Mouse (Mus musculus): ENCODE measurements at regions not wholly inside any gene's neighbourhood (a gene's known extent, or its start where the extent isn't known, plus 50 kb on each side); places are given as distances from the start of the nearest gene placed in this dataset.
"Not testable (repeated sequence)": the region's sequence is repeated elsewhere in the genome, so short reads cannot be mapped to it uniquely, and the experiment has no call there.

DNA sequence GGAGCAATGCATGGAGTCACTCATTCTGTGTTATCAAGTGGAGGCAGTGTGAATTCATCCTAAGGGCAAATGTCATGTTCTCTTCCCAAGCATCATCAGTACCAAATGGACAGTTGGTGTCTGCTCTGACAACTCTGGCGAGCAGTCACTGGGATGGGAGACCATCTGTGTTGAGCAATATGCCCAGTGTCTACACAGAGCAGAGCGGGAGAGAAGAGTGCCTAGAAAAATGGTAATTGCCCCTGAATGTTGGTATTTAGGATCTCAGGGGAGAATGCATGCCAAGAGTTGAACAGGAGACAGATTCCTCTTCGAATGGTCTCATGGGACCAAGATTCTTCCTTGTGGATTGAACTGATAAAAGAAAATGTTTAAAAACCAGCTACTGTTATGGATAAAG lies 454.0 kb downstream of the Ets1 start:
- Histone ChIP-seq H3K9me3 (ENCODE audit: control insufficient read depth, low read length) (no peaks in the 10 kb centered on the region), H3K9ac (ENCODE audit: low read depth, low read length) (no peak overlapping the region), H3K36me3 (ENCODE audit: control insufficient read depth, insufficient read depth, low read length) (no peaks in the 10 kb centered on the region), H3K4me1 (ENCODE audit: control insufficient read depth, insufficient read depth, low read length) (no peaks in the 10 kb centered on the region), H3K27ac (ENCODE audit: low read length) (no peak overlapping the region), H3K4me2 (ENCODE audit: low read depth, low read length) (no peak overlapping the region), H3K27me3 (replicated peaks; ENCODE audit: control insufficient read depth, insufficient read depth, low read length) (no peaks in the 10 kb centered on the region), H3K4me3 (ENCODE audit: low read length) (no peak overlapping the region)
- no peak for ATAC-seq
- 85% methylated on average over 3 of the region's 3 CpGs for WGBS

- Histone ChIP-seq H3K36me3 (ENCODE audit: control insufficient read depth, insufficient read depth, low read length) (no peaks in the 10 kb centered on the region), H3K9ac (ENCODE audit: low read depth, low read length) (no peak overlapping the region), H3K4me1 (ENCODE audit: control insufficient read depth, insufficient read depth, low read length) (no peaks in the 10 kb centered on the region), H3K4me3 (ENCODE audit: low read length) (no peak overlapping the region), H3K4me2 (ENCODE audit: low read depth, low read length) (no peak overlapping the region), H3K27ac (ENCODE audit: low read length) (no peak overlapping the region), H3K27me3 (replicated peaks; ENCODE audit: control insufficient read depth, insufficient read depth, low read length) (no peaks in the 10 kb centered on the region), H3K9me3 (ENCODE audit: control insufficient read depth, low read length) (no peaks in the 10 kb centered on the region)
- no peak for ATAC-seq
- 78% methylated on average over 3 of the region's 3 CpGs for whole genome bisulfite sequencing
These were observed 455.6 kb downstream of the Ets1 start for GRCm38 (mm10) chr9:33091664-33092063.

GRCm38 (mm10) chr9:33095654-33096053 lies 459.6 kb downstream of the Ets1 start:
- no peak overlapping the region for H3K4me2 ChIP-seq (ENCODE audit: low read depth, low read length)
- H3K27ac ChIP-seq (ENCODE audit: low read length), result no peak overlapping the region
- H3K36me3 ChIP-seq (ENCODE audit: control insufficient read depth, insufficient read depth, low read length), result no peaks in the 10 kb centered on the region
- no peak overlapping the region for H3K4me3 ChIP-seq (ENCODE audit: low read length)
- WGBS, result 0% methylated on average over 3 of the region's 3 CpGs
- no peak overlapping the region for H3K9ac ChIP-seq (ENCODE audit: low read depth, low read length)
- no peaks in the 10 kb centered on the region for H3K9me3 ChIP-seq (ENCODE audit: control insufficient read depth, low read length)
- no peaks in the 10 kb centered on the region for H3K27me3 ChIP-seq (replicated peaks; ENCODE audit: control insufficient read depth, insufficient read depth, low read length)
- no peaks in the 10 kb centered on the region for H3K4me1 ChIP-seq (ENCODE audit: control insufficient read depth, insufficient read depth, low read length)
- no peak for ATAC-seq

GRCm38 (mm10) chr9:33101206-33101605 lies 465.2 kb downstream of the Ets1 start:
- Histone ChIP-seq H3K4me2 (ENCODE audit: low read depth, low read length) (no peak overlapping the region), H3K27ac (ENCODE audit: low read length) (no peak overlapping the region), H3K4me3 (ENCODE audit: low read length) (no peak overlapping the region), H3K9me3 (ENCODE audit: control insufficient read depth, low read length) (no peaks in the 10 kb centered on the region), H3K4me1 (ENCODE audit: control insufficient read depth, insufficient read depth, low read length) (no peaks in the 10 kb centered on the region), H3K9ac (ENCODE audit: low read depth, low read length) (no peak overlapping the region), H3K36me3 (ENCODE audit: control insufficient read depth, insufficient read depth, low read length) (no peaks in the 10 kb centered on the region), H3K27me3 (replicated peaks; ENCODE audit: control insufficient read depth, insufficient read depth, low read length) (no peaks in the 10 kb centered on the region)
- WGBS, result 72% methylated on average over 3 of the region's 3 CpGs
- no peak for ATAC-seq

- WGBS, result 34% methylated on average over 3 of the region's 3 CpGs
- Histone ChIP-seq H3K27ac (ENCODE audit: low read length) (no peak overlapping the region), H3K36me3 (ENCODE audit: control insufficient read depth, insufficient read depth, low read length) (no peaks in the 10 kb centered on the region), H3K4me3 (ENCODE audit: low read length) (no peak overlapping the region), H3K4me2 (ENCODE audit: low read depth, low read length) (no peak overlapping the region), H3K9ac (ENCODE audit: low read depth, low read length) (no peak overlapping the region), H3K27me3 (replicated peaks; ENCODE audit: control insufficient read depth, insufficient read depth, low read length) (no peaks in the 10 kb centered on the region), H3K4me1 (ENCODE audit: control insufficient read depth, insufficient read depth, low read length) (no peaks in the 10 kb centered on the region), H3K9me3 (ENCODE audit: control insufficient read depth, low read length) (no peaks in the 10 kb centered on the region)
- no peak for ATAC-seq
These were observed 468.6 kb downstream of the Ets1 start for GRCm38 (mm10) chr9:33104623-33105074.

DNA sequence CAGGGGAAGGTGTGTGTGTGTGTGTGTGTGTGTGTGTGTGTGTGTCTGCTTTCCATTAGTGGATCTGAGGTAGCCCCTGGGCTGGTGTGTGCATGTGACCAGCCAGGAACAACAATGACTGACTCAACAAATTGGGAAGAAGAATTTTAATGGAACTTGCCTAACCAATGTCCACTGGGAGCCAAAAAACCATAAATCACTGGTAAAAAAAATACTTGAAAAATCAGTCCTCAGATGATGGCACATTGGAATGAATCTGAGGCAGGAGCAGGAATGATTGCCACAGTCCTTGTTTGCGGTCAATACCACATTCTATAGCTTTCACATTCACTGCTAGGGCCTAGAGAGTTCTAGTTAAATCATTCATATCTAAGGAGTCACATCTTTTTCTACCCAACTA lies 487.8 kb downstream of the Ets1 start:
- no peak for ATAC-seq
- no peaks in the 10 kb centered on the region for H3K9me3 ChIP-seq (ENCODE audit: control insufficient read depth, low read length)
- H3K4me1 ChIP-seq (ENCODE audit: control insufficient read depth, insufficient read depth, low read length), result no peaks in the 10 kb centered on the region
- no peak overlapping the region for H3K4me3 ChIP-seq (ENCODE audit: low read length)
- H3K36me3 ChIP-seq (ENCODE audit: control insufficient read depth, insufficient read depth, low read length), result no peaks in the 10 kb centered on the region
- no peaks in the 10 kb centered on the region for H3K27me3 ChIP-seq (replicated peaks; ENCODE audit: control insufficient read depth, insufficient read depth, low read length)
- 92% methylated on average over 1 of the region's 1 CpGs for WGBS
- no peak overlapping the region for H3K4me2 ChIP-seq (ENCODE audit: low read depth, low read length)
- H3K27ac ChIP-seq (ENCODE audit: low read length), result no peak overlapping the region
- no peak overlapping the region for H3K9ac ChIP-seq (ENCODE audit: low read depth, low read length)

DNA sequence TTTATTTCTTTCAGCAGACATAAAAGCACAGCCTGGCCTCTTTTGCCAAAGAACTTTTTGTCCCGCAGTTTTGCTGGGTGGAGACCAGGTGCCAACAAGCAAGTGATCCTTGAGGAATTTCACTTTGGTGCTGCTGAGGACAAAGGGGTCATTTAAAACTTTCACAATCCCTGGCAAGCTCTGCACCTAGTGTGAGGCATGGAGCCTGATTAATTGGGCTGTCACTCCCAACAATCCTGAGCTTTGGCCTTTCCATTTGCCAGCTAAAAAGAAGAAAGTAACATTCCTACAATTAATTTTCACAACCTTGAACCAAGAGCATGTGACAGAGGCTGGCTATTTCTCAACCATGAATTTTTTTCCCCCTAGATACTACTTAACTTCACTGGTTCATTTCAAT lies 516.2 kb downstream of the Ets1 start:
- Histone ChIP-seq H3K27me3 (replicated peaks; ENCODE audit: control insufficient read depth, insufficient read depth, low read length) (no peaks in the 10 kb centered on the region), H3K4me1 (ENCODE audit: control insufficient read depth, insufficient read depth, low read length) (no peaks in the 10 kb centered on the region), H3K9ac (ENCODE audit: low read depth, low read length) (no peak overlapping the region), H3K36me3 (ENCODE audit: control insufficient read depth, insufficient read depth, low read length) (no peaks in the 10 kb centered on the region), H3K27ac (ENCODE audit: low read length) (no peak overlapping the region), H3K4me3 (ENCODE audit: low read length) (no peak overlapping the region), H3K4me2 (ENCODE audit: low read depth, low read length) (no peak overlapping the region), H3K9me3 (ENCODE audit: control insufficient read depth, low read length) (no peaks in the 10 kb centered on the region)
- ATAC-seq, result no peak
- WGBS, result 29% methylated on average over 1 of the region's 1 CpGs

DNA sequence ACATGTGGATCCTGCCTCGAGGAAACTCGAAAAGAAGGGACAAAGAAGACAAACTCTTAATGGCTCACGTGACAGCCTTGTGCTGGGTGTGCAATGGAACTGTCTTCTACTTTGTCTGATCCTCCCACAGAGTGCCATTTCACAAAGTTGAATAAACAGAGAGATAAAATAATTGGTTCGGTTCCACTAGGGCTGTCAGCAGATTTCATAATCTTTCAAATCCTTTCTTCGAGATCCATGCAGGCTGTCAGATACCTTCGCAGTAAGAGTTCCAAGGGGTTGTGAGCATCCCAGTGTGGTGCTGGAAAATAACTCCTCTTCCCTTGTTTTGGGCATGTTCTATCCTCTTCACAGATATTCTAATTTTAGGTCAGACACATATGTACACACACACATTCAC lies 532.1 kb downstream of the Ets1 start:
- no peak overlapping the region for H3K4me3 ChIP-seq (ENCODE audit: low read length)
- no peak overlapping the region for H3K27ac ChIP-seq (ENCODE audit: low read length)
- no peak for ATAC-seq
- no peaks in the 10 kb centered on the region for H3K4me1 ChIP-seq (ENCODE audit: control insufficient read depth, insufficient read depth, low read length)
- WGBS, result 56% methylated on average over 6 of the region's 6 CpGs
- H3K27me3 ChIP-seq (replicated peaks; ENCODE audit: control insufficient read depth, insufficient read depth, low read length), result no peaks in the 10 kb centered on the region
- H3K9ac ChIP-seq (ENCODE audit: low read depth, low read length), result no peak overlapping the region
- no peaks in the 10 kb centered on the region for H3K36me3 ChIP-seq (ENCODE audit: control insufficient read depth, insufficient read depth, low read length)
- no peaks in the 10 kb centered on the region for H3K9me3 ChIP-seq (ENCODE audit: control insufficient read depth, low read length)
- no peak overlapping the region for H3K4me2 ChIP-seq (ENCODE audit: low read depth, low read length)

GRCm38 (mm10) chr9:33169093-33169492 lies 533.1 kb downstream of the Ets1 start:
- ATAC-seq, result not testable (repeated sequence)
- WGBS, result 92% methylated on average over 1 of the region's 1 CpGs

GRCm38 (mm10) chr9:33180066-33180465 lies 544.0 kb downstream of the Ets1 start:
- H3K4me2 ChIP-seq (ENCODE audit: low read depth, low read length), result no peak overlapping the region
- H3K4me3 ChIP-seq (ENCODE audit: low read length), result no peak overlapping the region
- no peaks in the 10 kb centered on the region for H3K9me3 ChIP-seq (ENCODE audit: control insufficient read depth, low read length)
- no peaks in the 10 kb centered on the region for H3K27me3 ChIP-seq (replicated peaks; ENCODE audit: control insufficient read depth, insufficient read depth, low read length)
- no peaks in the 10 kb centered on the region for H3K4me1 ChIP-seq (ENCODE audit: control insufficient read depth, insufficient read depth, low read length)
- H3K36me3 ChIP-seq (ENCODE audit: control insufficient read depth, insufficient read depth, low read length), result no peaks in the 10 kb centered on the region
- H3K27ac ChIP-seq (ENCODE audit: low read length), result no peak overlapping the region
- no peak for ATAC-seq
- H3K9ac ChIP-seq (ENCODE audit: low read depth, low read length), result no peak overlapping the region

More at GRCm38 (mm10) chr9:33169093-33169492, 533.1 kb downstream of the Ets1 start:
- not testable (repeated sequence) for H3K9ac ChIP-seq (ENCODE audit: low read depth, low read length); H3K4me1 ChIP-seq (ENCODE audit: control insufficient read depth, insufficient read depth, low read length); H3K4me3 ChIP-seq (ENCODE audit: low read length); H3K36me3 ChIP-seq (ENCODE audit: control insufficient read depth, insufficient read depth, low read length); H3K27ac ChIP-seq (ENCODE audit: low read length); H3K4me2 ChIP-seq (ENCODE audit: low read depth, low read length); H3K9me3 ChIP-seq (ENCODE audit: control insufficient read depth, low read length); H3K27me3 ChIP-seq (replicated peaks; ENCODE audit: control insufficient read depth, insufficient read depth, low read length)
